Mouse (Mus musculus) megakaryocyte-erythroid progenitor cell, adult 5-6 weeks (primary cell): Measurements from ENCODE around the gene Gmfg. TPM values are rescaled to one million over a fixed set of nuclear protein-coding genes. Genes with fewer than 3 reads are reported as not detected.
A peak's percentile ranks its signal among the peaks of the same experiment; 100 is the strongest.

Experiments
- ATAC-seq: replicated peaks from 2 replicates; pipeline ENCODE4 v1.8.0; 2016; ENCODE audit warnings: mild to moderate bottlenecking, inconsistent platforms; ENCODE audit not compliant: severe bottlenecking, poor library complexity, low FRiP score, low TSS enrichment
- total RNA-seq, 2 experiments: library from RNA; stranded (forward) in 1 of 2; stranded (reverse) in 1 of 2; fragments of 200-1000, 215-1000 nt in 1 of 2; fragments of >200 nt in 1 of 2; fragmentation: Nextera tagmentation in 1 of 2; gene quantifications; 2 replicates each; pipeline ENCODE4 v1.2.3; 2014 to 2017

The Gmfg gene
- total RNA-seq, 2 experiments from 2014 or later, result 81.5 to 179 TPM

DNA sequence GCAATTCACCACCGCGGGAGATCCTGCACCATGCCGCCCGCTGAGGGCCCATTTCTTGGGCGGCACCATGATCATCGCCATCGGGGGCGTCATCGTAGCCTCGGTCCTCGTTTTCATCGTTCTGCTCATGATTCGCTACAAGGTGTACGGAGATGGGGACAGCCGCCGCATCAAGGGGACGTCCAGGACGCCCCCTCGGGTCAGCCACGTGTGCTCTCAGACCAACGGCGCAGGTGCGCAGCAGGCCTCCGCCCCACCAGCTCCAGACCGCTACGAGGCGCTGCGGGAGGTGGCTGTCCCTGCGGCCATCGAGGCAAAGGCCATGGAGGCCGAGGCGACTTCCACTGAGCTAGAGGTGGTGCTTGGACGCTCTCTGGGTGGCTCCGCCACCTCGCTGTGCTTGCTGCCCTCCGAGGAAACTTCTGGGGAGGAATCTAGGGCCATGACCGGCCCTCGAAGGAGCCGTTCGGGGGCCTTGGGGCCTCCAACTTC lies 29.5 kb downstream of the Gmfg start:
- no peak for ATAC-seq

DNA sequence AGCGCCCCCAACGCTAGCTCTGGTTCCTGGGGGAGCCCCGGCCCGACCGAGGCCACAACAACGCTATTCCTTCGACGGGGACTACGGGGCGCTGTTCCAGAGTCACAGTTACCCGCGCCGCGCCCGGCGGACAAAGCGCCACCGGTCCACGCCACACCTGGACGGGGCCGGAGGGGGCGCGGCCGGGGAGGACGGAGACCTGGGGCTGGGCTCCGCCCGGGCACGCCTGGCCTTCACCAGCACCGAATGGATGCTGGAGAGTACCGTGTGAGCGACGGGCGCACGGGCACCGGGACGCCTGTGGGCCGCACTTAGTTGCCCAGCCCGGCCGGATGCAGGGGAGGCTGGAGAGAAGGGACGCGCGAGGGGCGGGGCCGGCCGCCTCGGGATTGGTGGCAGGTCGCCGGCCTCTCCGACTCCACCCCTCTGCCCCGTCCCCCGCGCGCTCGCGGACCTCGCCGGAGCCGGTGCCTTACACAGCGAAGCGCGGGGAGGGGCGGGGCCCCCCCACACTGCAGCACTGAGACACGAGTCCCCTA lies 30.0 kb downstream of the Gmfg start:
- peak; percentile 59 for ATAC-seq

DNA sequence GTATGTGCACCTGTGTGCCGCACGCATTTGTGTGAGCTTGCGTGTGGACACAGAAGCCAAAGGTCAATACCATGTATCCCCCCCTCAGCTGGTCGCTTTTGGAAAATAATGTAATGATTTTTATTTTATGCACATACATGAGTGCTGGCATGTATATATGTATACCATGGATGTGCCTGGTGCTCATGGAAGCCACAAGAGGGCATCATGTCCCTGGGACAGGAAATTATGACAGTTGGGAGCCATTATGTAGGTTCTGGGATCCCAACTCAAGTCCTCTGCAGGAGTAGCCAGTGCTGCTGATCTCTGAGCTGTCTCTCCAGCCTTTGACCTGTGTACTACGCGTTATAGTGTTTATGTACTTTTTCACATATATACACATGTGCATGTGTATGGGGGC lies 38.9 kb downstream of the Gmfg start:
- ATAC-seq, result no peak

DNA sequence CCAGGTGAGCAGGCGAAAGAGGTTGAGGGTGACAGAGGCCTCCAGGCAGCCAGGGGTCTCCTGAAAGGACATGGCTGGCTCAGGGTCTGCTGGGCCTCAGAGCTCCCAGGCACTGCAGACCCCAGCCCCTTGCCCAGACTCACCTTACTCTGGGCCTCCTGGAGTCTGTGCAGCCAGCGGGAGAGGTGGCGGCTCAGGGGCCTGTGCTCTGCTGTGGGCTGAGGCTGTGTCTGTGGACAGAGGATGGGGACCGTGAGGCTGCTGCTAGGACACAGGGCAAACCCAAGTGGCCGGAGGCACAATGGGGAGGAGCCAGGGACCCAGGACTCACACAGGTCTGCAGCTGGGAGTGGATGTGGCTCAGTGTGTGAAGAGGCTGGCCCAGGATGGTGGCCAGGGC lies 40.1 kb downstream of the Gmfg start:
- ATAC-seq, result 0 out of 2 replicates have a peak, but pooled peaks have one; percentile 26

DNA sequence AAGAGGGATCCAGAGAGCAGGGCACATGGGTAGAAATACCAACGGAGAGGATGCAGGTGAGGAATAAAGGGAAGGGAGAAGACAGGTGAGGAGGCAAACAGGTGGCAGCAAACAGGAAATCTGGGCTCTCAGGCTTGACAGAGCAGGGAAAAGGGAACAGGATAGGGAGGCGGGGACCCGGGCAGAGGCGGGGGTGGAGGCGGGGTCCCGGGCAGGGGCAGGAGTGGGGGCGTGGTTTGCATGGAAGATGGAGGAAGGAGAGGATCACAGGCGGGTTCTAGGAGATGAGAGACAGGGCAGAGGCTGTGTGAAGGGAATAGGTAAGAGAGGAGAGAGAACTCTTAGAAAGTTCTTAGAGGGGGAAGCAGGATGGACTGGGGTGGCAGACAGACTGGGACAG lies 41.6 kb downstream of the Gmfg start:
- no peak for ATAC-seq

DNA sequence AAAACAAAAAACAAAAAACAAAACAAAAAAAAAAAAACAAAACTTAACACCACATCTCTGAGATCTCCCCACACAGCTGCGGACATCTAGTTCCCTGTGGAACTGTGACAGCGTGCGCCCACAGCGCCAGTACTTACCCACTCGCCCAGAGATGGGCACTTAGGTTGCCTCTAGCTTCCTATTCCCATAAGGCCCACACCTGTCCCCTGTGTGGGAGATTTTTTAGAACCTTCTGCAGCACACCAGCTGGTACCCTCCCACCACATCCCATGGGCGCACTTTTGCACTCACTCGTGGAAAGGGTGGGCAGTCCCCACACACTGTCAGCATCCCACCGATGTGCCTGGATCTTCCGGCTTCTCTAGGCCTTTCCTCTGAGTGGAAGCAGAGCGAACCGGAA lies 45.6 kb downstream of the Gmfg start:
- no peak for ATAC-seq

DNA sequence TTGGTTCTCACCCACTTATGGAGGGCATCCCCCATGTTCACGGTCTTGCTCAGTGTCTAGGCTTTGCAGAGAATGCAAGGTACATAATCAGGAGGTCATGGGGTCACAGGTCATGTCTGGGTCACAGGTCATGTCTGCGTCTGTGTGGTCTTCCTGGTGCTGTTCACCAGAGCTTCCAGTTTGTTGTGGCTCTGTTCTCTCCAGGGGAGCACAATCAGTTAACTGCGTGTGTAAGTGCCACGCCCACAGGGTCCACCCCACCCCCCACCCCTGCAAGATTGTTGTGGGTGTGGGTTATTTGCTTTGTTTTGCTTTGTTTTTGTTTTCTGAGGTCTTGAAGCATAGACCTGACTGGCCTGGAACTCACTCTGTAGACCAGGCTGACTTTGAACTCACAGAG lies 46.9 kb downstream of the Gmfg start:
- no peak for ATAC-seq

DNA sequence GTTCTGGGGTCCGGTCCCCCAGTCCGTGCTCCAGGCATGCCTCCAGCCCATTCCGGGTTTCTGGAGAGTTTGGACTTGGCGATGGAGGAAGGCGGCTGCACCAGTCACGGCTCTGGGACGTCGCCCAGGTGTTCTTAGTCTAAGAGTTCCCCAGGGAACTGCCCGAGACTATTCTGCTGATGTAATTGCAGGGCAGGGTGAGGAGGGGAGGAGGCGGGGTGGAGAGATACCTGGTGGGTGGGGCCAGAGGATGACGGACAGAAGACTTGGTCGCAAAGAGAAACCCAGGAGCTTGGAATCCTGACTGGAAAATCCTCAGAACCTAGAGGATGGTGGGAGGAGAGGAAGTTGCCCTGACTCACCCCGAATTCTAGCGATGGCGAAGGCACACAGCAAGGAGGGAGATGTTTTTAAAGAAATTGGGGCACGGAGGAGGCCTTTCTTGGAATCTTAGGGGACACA lies 50.8 kb downstream of the Gmfg start:
- no peak for ATAC-seq

DNA sequence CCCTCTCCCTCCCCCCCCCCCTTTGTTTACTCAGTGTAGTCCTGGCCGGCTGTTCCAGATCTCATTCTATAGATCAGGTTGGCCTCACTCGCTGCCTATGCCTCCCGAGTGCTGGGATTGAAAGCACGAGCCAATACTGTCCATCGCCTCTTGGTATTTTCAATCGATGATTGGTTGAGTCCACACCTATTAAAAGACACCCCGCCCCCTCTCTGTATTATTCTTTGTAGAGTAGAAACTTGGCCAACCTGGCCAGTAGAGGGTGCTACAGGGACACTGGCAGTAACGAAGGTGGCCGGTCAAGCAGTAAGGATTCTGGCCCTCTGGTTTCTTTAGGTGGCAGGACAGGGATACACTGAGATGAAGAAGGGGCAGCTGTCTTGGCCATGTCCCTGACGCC lies 53.2 kb downstream of the Gmfg start:
- ATAC-seq, result peak; percentile 75

DNA sequence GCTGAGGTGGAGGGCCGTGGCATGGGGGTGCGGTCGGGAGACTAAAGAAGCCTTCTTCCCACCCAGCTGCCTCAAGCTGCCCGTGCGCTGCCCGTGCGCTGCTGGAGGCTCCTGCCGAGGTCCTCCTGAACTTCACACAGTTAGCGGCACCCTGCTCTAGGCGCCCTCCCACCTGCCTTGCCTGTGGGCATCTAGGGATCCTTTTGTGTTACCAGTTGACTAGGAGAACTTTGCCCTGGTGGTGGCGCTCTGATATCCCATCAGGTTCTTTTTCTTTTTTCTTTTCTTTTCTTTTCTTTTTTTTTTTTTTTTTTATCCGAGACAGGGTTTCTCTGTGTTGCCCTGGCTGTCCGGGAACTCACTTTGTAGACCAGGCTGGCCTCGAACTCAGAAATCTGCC lies 53.7 kb downstream of the Gmfg start:
- 0 out of 2 replicates have a peak, but pooled peaks have one; percentile 22 for ATAC-seq

DNA sequence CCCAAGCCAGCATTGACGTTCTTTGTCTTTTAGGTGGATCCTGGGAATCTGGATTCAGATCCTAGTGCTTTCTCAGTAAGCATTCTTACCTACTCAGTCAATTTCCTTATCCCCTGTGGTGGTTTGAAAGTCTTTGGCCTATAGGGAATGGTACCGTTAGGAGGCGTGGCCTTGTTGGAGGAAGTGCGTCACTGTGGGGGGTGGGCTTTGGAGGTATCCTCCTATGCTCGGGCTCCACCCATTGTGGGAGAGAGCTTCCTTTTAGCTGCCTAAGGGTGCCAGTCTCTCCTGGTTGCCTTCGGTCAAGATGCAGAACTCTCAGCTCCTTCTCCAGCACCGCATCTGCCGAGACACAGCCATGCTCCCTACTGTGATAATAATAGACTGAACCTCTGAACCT lies 55.1 kb downstream of the Gmfg start:
- ATAC-seq, result no peak

DNA sequence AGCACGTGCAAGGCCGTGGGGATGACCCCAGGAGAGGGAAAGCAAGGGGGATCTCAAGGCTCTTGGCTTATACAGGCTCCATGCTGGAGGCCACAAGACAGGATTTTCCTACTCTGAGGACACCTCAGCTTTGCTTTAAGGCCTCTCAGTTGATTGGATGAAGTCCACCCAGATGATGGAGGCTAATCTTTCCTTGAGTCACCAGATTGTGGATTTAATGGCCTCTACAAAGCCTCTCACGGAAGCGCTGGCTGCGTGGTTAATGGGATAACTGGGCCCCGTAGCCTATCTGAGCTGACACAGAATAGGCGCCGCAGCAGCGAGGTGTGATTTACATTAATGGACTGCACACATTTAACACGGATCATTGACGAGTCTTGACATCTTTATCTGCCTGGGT lies 58.2 kb downstream of the Gmfg start:
- no peak for ATAC-seq

Other genes starting within 250 kb of the Gmfg start
- 2.2 and 4.2 TPM in 2 replicates for gene Eid2, start 169.6 kb upstream of the Gmfg start, total RNA-seq (2014; fragmentation: Nextera tagmentation)
- 2.0 and 2.9 TPM in 2 replicates for gene Eid2, start 169.6 kb upstream of the Gmfg start, total RNA-seq (2017)
- 2.1 and 2.9 TPM in 2 replicates for gene Eid2b, start 159.7 kb upstream of the Gmfg start, total RNA-seq (2014; fragmentation: Nextera tagmentation)
- gene Eid2b, start 159.7 kb upstream of the Gmfg start, total RNA-seq (2017), result 0.38 and 1.4 TPM in 2 replicates
- gene Selenov, start 146.3 kb upstream of the Gmfg start, total RNA-seq (2014; fragmentation: Nextera tagmentation), result not detected in 2 replicates
- not detected in 2 replicates for gene Selenov, start 146.3 kb upstream of the Gmfg start, total RNA-seq (2017)
- 0.45 TPM in 1 of 2 replicates, not detected in the other for gene Dll3, start 135.2 kb upstream of the Gmfg start, total RNA-seq (2014; fragmentation: Nextera tagmentation)
- not detected in 2 replicates for gene Dll3, start 135.2 kb upstream of the Gmfg start, total RNA-seq (2017)
- 77.5 and 91.2 TPM in 2 replicates for gene Timm50, start 125.4 kb upstream of the Gmfg start, total RNA-seq (2014; fragmentation: Nextera tagmentation)
- gene Timm50, start 125.4 kb upstream of the Gmfg start, total RNA-seq (2017), result 31.5 and 66.9 TPM in 2 replicates
- 87.6 and 113 TPM in 2 replicates for gene Supt5, start 98.7 kb upstream of the Gmfg start, total RNA-seq (2014; fragmentation: Nextera tagmentation)
- 68.5 and 79.4 TPM in 2 replicates for gene Supt5, start 98.7 kb upstream of the Gmfg start, total RNA-seq (2017)
- gene Rps16, start 86.8 kb upstream of the Gmfg start, total RNA-seq (2014; fragmentation: Nextera tagmentation), result 3,991 and 4,625 TPM in 2 replicates
- 881 and 1,091 TPM in 2 replicates for gene Rps16, start 86.8 kb upstream of the Gmfg start, total RNA-seq (2017)
- 4.1 and 7.7 TPM in 2 replicates for gene Plekhg2, start 64.8 kb upstream of the Gmfg start, total RNA-seq (2014; fragmentation: Nextera tagmentation)
- 0.19 and 2.3 TPM in 2 replicates for gene Plekhg2, start 64.8 kb upstream of the Gmfg start, total RNA-seq (2017)
- 13.4 and 15.3 TPM in 2 replicates for gene Zfp36, start 57.2 kb upstream of the Gmfg start, total RNA-seq (2014; fragmentation: Nextera tagmentation)
- 26.9 and 33.7 TPM in 2 replicates for gene Zfp36, start 57.2 kb upstream of the Gmfg start, total RNA-seq (2017)
- 22.3 and 28.9 TPM in 2 replicates for gene Med29, start 44.7 kb upstream of the Gmfg start, total RNA-seq (2014; fragmentation: Nextera tagmentation)
- gene Med29, start 44.7 kb upstream of the Gmfg start, total RNA-seq (2017), result 9.9 and 16.0 TPM in 2 replicates
- gene Paf1, start 44.5 kb upstream of the Gmfg start, total RNA-seq (2014; fragmentation: Nextera tagmentation), result 65.0 and 84.6 TPM in 2 replicates
- gene Paf1, start 44.5 kb upstream of the Gmfg start, total RNA-seq (2017), result 129 and 149 TPM in 2 replicates
- 0.44 and 0.82 TPM in 2 replicates for gene Lrfn1, start 14.5 kb downstream of the Gmfg start, total RNA-seq (2014; fragmentation: Nextera tagmentation)
- gene Lrfn1, start 14.5 kb downstream of the Gmfg start, total RNA-seq (2017), result 0.08 and 0.09 TPM in 2 replicates
- not detected in 2 replicates for gene Ifnl2, start 73.0 kb downstream of the Gmfg start, total RNA-seq (2014; fragmentation: Nextera tagmentation)
- gene Ifnl2, start 73.0 kb downstream of the Gmfg start, total RNA-seq (2017), result not detected in 2 replicates
- gene Ifnl3, start 85.4 kb downstream of the Gmfg start, total RNA-seq (2014; fragmentation: Nextera tagmentation), result not detected in 2 replicates
- gene Ifnl3, start 85.4 kb downstream of the Gmfg start, total RNA-seq (2017), result not detected in 2 replicates
- not detected in 2 replicates for gene Sycn, start 103.4 kb downstream of the Gmfg start, total RNA-seq (2014; fragmentation: Nextera tagmentation)
- gene Sycn, start 103.4 kb downstream of the Gmfg start, total RNA-seq (2017), result not detected in 2 replicates
- gene Nccrp1, start 109.8 kb downstream of the Gmfg start, total RNA-seq (2014; fragmentation: Nextera tagmentation), result 2.1 TPM in 1 of 2 replicates, not detected in the other
- gene Nccrp1, start 109.8 kb downstream of the Gmfg start, total RNA-seq (2017), result not detected in 2 replicates
- 20.3 and 26.2 TPM in 2 replicates for gene Samd4b, start 160.7 kb downstream of the Gmfg start, total RNA-seq (2014; fragmentation: Nextera tagmentation)
- 3.4 and 7.2 TPM in 2 replicates for gene Samd4b, start 160.7 kb downstream of the Gmfg start, total RNA-seq (2017)
- 5.3 and 8.3 TPM in 2 replicates for gene Pak4, start 160.7 kb downstream of the Gmfg start, total RNA-seq (2014; fragmentation: Nextera tagmentation)
- 7.9 and 8.3 TPM in 2 replicates for gene Pak4, start 160.7 kb downstream of the Gmfg start, total RNA-seq (2017)
- not detected in 2 replicates for gene Acp7, start 193.9 kb downstream of the Gmfg start, total RNA-seq (2014; fragmentation: Nextera tagmentation)
- gene Acp7, start 193.9 kb downstream of the Gmfg start, total RNA-seq (2017), result not detected in 2 replicates